Mouse (Mus musculus) limb, embryonic 10.5 days (tissue): Measurements from ENCODE around the gene Nell2. TPM values are rescaled to one million over a fixed set of nuclear protein-coding genes. Genes with fewer than 3 reads are reported as not detected.
A peak's percentile ranks its signal among the peaks of the same experiment; 100 is the strongest.
"Not testable (repeated sequence)": the region's sequence is repeated elsewhere in the genome, so short reads cannot be mapped to it uniquely, and the experiment has no call there.

Experiments used
- DNase-seq: peaks from one replicate; pipeline ENCODE4 v3.0.0-alpha.2; 2017; ENCODE audit warnings: low spot score
- H3K27ac ChIP-seq: fragments of 300-500 bp; sonication (generic); 2 replicates; pipeline ENCODE4 v1.5.1; 2016; ENCODE audit warnings: mild to moderate bottlenecking
- H3K27me3 ChIP-seq: fragments of 300-500 bp; sonication (generic); 2 replicates; pipeline ENCODE4 v1.6.1; 2016; ENCODE audit warnings: low read depth, mild to moderate bottlenecking; ENCODE audit not compliant: poor library complexity, severe bottlenecking
- H3K36me3 ChIP-seq: fragments of 300-500 bp; sonication (generic); 2 replicates; pipeline ENCODE4 v1.6.1; 2016; ENCODE audit warnings: mild to moderate bottlenecking, moderate library complexity
- H3K4me1 ChIP-seq: fragments of 300-500 bp; sonication (generic); 2 replicates; pipeline ENCODE4 v1.6.1; 2016
- H3K4me3 ChIP-seq: fragments of 300-500 bp; sonication (generic); 2 replicates; pipeline ENCODE4 v1.5.1; 2016; ENCODE audit warnings: mild to moderate bottlenecking, moderate library complexity
- H3K9me3 ChIP-seq: fragments of 300-500 bp; sonication (generic); replicated peaks from 2 replicates; pipeline ENCODE4 v1.6.1; 2016; ENCODE audit warnings: mild to moderate bottlenecking
- WGBS: fragments of 180-500 bp; shearing (Covaris S2); methylation state at CpG from one replicate; pipeline ENCODE4 v1.1.7; 2016; 5-methylcytosine and 5-hydroxymethylcytosine counted together
- polyA plus RNA-seq: library from polyadenylated mRNA; unstranded; fragments of >200 nt; fragmentation: Nextera tagmentation; extraction: Ambion mirVana; gene quantifications from 2 replicates; pipeline ENCODE4 v1.2.1, GENCODE M21; 2016

Gene Nell2
- polyA plus RNA-seq, 1 experiment from 2014 or later = 4.1 TPM

DNA sequence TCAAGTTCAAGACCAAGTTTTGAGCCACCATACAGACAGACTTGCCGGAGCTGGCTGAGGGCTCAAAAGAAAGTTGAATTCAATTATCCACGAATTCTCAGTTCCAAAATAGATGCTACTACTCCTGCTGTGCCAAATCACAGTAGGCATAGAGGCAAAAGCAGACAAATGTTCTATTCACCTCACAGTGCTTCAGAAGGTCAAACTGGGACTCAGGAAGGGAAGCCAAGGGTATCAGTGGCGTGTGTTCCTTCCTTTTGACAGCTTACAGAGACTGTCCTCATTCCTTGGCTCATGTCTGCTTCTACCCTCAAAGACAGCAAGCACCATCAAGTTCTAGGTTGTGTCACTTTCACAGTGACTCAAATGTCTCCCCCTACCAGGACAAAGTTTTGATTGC, 10.2 kb downstream of the Nell2 start:
- no peaks in the 10 kb centered on the region for H3K4me1 ChIP-seq
- no peak overlapping the region for H3K27ac ChIP-seq
- H3K27me3 ChIP-seq = no peaks in the 10 kb centered on the region
- no peak for DNase-seq
- no peaks in the 10 kb centered on the region for H3K9me3 ChIP-seq
- no peak overlapping the region for H3K4me3 ChIP-seq
- no peaks in the 10 kb centered on the region for H3K36me3 ChIP-seq
- 76% methylated on average over 3 of the region's 3 CpGs for WGBS

DNA sequence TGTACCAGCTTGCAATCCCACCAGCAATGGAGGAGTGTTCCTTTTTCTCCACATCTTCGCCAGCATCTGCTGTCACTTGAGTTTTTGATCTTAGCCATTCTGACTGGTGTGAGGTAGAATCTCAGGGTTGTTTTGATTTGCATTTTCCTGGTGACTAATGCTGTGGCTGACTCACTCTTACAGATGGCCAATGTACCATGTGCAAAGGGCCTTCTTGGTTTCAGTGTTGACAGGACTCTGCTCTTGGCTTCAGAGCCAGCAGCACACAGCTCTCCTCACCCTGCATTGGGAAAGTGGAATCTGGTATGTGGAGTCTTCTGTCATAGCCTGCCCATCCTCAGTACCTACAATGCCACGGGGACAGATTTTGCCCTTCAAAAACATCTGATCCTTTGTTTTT, 15.1 kb downstream of the Nell2 start:
- H3K27ac ChIP-seq, H3K36me3 ChIP-seq, H3K27me3 ChIP-seq, H3K4me3 ChIP-seq, H3K9me3 ChIP-seq, DNase-seq, H3K4me1 ChIP-seq: not testable (repeated sequence)
- WGBS = 83% methylated on average over 2 of the region's 2 CpGs

GRCm38 (mm10) chr15:95495666-95496065, 32.7 kb downstream of the Nell2 start:
- Histone ChIP-seq H3K4me3 (no peak overlapping the region), H3K9me3 (no peaks in the 10 kb centered on the region), H3K27me3 (no peaks in the 10 kb centered on the region), H3K4me1 (no peaks in the 10 kb centered on the region), H3K27ac (no peak overlapping the region), H3K36me3 (no peaks in the 10 kb centered on the region)
- WGBS = 88% methylated on average over 4 of the region's 4 CpGs
- no peak for DNase-seq

GRCm38 (mm10) chr15:95495193-95495592, 33.2 kb downstream of the Nell2 start:
- H3K36me3 ChIP-seq = no peaks in the 10 kb centered on the region
- 95% methylated on average over 8 of the region's 8 CpGs for WGBS
- no peaks in the 10 kb centered on the region for H3K9me3 ChIP-seq
- no peaks in the 10 kb centered on the region for H3K4me1 ChIP-seq
- H3K27me3 ChIP-seq = no peaks in the 10 kb centered on the region
- H3K27ac ChIP-seq = no peak overlapping the region
- DNase-seq = no peak
- no peak overlapping the region for H3K4me3 ChIP-seq

- Histone ChIP-seq H3K36me3 (no peaks in the 10 kb centered on the region), H3K4me1 (peaks cover 2% of the 10 kb centered on the region; the same call in 1 of the 2 replicates), H3K4me3 (no peak overlapping the region), H3K27me3 (no peaks in the 10 kb centered on the region), H3K27ac (no peak overlapping the region), H3K9me3 (no peaks in the 10 kb centered on the region)
- DNase-seq = no peak
- 77% methylated on average over 5 of the region's 5 CpGs for WGBS
These were observed 36.2 kb downstream of the Nell2 start for GRCm38 (mm10) chr15:95492201-95492600.

GRCm38 (mm10) chr15:95489174-95489573, 39.2 kb downstream of the Nell2 start:
- Histone ChIP-seq H3K27me3 (no peaks in the 10 kb centered on the region), H3K4me1 (peaks cover 8% of the 10 kb centered on the region; the same call in 1 of the 2 replicates), H3K36me3 (no peaks in the 10 kb centered on the region), H3K27ac (no peak overlapping the region), H3K4me3 (no peak overlapping the region), H3K9me3 (no peaks in the 10 kb centered on the region)
- WGBS = 79% methylated on average over 4 of the region's 4 CpGs
- no peak for DNase-seq

GRCm38 (mm10) chr15:95487961-95488360, 40.4 kb downstream of the Nell2 start:
- Histone ChIP-seq H3K27ac (no peak overlapping the region), H3K4me1 (peaks cover 8% of the 10 kb centered on the region; the same call in 1 of the 2 replicates), H3K36me3 (no peaks in the 10 kb centered on the region), H3K4me3 (no peak overlapping the region), H3K27me3 (no peaks in the 10 kb centered on the region), H3K9me3 (no peaks in the 10 kb centered on the region)
- no peak for DNase-seq
- 92% methylated on average over 5 of the region's 5 CpGs for WGBS

GRCm38 (mm10) chr15:95482002-95482401, 46.4 kb downstream of the Nell2 start:
- H3K27ac ChIP-seq = no peak overlapping the region
- WGBS = 84% methylated on average over 9 of the region's 9 CpGs
- H3K9me3 ChIP-seq = no peaks in the 10 kb centered on the region
- H3K4me1 ChIP-seq = peaks cover 6% of the 10 kb centered on the region; the same call in 1 of the 2 replicates
- no peaks in the 10 kb centered on the region for H3K27me3 ChIP-seq
- no peak overlapping the region for H3K4me3 ChIP-seq
- H3K36me3 ChIP-seq = no peaks in the 10 kb centered on the region
- DNase-seq = no peak

DNA sequence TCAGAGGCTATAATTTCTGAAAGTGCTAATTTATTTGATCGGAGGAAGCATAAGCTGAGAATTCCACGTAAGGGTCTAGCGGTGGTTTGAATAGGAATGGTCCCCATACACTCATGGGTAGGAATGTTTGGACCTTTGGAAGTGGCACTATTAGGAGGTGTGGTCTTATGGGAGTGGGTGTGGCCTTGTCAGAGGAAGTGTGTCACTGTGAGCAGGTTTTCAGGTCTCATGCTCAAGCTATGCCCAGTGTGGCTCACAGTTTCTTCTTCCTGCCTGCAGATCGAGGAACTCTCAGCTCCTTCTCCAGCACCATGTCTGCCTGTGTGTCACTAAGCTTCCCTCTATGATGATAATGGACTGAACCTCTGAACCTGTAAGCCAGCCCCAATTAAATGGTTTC, 46.8 kb downstream of the Nell2 start:
- no peak for DNase-seq
- WGBS = 93% methylated on average over 4 of the region's 4 CpGs
- H3K27ac ChIP-seq = no peak overlapping the region
- no peaks in the 10 kb centered on the region for H3K9me3 ChIP-seq
- no peaks in the 10 kb centered on the region for H3K36me3 ChIP-seq
- H3K27me3 ChIP-seq = no peaks in the 10 kb centered on the region
- peaks cover 3% of the 10 kb centered on the region for H3K4me1 ChIP-seq
- no peak overlapping the region for H3K4me3 ChIP-seq

DNA sequence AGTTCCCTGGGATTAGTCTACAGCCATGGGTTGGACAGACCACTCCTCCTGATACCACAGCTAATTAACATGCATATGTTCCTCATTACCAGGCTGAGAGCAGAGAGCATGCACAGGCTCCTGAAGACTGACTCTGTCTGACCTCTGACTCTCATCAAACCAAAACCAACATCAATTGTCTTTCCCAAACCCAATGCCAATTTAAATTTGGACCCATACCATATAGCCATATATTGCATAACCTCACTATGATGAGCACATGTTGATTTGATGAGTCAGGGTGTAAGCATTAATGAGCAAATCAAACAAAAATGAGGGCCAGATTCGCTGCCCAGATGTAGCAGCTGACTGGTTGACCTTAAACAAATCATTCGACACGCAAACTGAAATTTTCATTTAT, 51.9 kb downstream of the Nell2 start:
- no peak overlapping the region for H3K27ac ChIP-seq
- no peaks in the 10 kb centered on the region for H3K9me3 ChIP-seq
- H3K27me3 ChIP-seq = no peaks in the 10 kb centered on the region
- peaks cover 14% of the 10 kb centered on the region for H3K4me1 ChIP-seq
- no peak for DNase-seq
- no peak overlapping the region for H3K4me3 ChIP-seq
- 86% methylated on average over 3 of the region's 3 CpGs for WGBS
- H3K36me3 ChIP-seq = no peaks in the 10 kb centered on the region

DNA sequence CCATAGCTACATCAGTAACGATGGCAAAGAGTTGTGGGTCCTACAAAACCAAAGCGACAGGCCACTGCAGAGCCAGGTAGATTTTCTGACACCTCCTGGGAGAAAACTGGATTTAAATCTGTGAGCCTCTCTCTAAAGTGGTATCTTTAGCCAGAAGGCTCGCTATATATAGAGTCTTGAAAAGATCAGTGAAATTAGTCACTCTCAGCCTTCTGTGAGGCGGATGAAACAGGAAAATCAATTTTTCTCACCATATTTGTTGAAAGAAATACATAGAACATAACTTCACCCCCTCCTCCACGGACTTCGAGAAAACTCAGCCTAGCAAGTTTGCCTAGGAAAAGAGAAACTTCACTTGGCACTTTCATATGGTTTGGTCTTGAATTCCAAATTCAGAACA, 54.4 kb downstream of the Nell2 start:
- no peak for DNase-seq
- Histone ChIP-seq H3K4me3 (no peak overlapping the region), H3K27ac (no peak overlapping the region), H3K36me3 (no peaks in the 10 kb centered on the region), H3K27me3 (no peaks in the 10 kb centered on the region), H3K9me3 (no peaks in the 10 kb centered on the region), H3K4me1 (peaks cover 14% of the 10 kb centered on the region)
- 92% methylated on average over 6 of the region's 6 CpGs for WGBS

GRCm38 (mm10) chr15:95467195-95467594, 61.2 kb downstream of the Nell2 start:
- WGBS = 61% methylated on average over 6 of the region's 6 CpGs
- H3K27me3 ChIP-seq = no peaks in the 10 kb centered on the region
- H3K4me1 ChIP-seq = peaks cover 7% of the 10 kb centered on the region; the same call in 1 of the 2 replicates
- H3K4me3 ChIP-seq = no peak overlapping the region
- H3K27ac ChIP-seq = peak overlapping the region; percentile 28; the same call in 1 of the 2 replicates
- H3K36me3 ChIP-seq = no peaks in the 10 kb centered on the region
- no peaks in the 10 kb centered on the region for H3K9me3 ChIP-seq
- DNase-seq = no peak

DNA sequence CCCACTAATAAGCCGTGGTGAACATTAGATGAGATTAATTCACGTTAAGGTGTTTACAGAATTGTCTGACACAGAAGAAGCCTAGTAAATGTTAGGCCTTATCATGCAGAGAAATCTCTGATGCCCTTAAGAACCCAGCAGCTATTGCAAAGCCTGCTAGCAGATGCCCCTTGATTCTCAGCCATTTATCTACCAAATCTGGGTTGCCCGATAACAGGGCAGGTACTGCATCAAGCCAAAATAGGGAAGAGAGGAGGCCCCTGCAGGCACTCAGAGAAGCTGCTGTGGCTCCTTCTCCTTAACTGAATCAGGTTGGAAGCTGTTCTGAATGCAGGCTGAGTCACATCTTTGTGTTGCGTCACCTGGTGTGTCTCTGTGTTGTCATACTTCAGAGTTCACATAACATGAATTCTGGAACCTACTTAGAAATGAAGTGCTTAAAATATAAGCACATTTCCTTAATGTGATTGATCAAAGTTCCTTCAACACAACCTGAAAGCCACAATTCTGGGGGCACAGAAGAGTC, 68.3 kb downstream of the Nell2 start:
- Histone ChIP-seq H3K27ac (no peak overlapping the region), H3K4me1 (no peaks in the 10 kb centered on the region), H3K27me3 (no peaks in the 10 kb centered on the region), H3K4me3 (no peak overlapping the region), H3K36me3 (no peaks in the 10 kb centered on the region), H3K9me3 (no peaks in the 10 kb centered on the region)
- DNase-seq = no peak
- 89% methylated on average over 4 of the region's 4 CpGs for WGBS

DNA sequence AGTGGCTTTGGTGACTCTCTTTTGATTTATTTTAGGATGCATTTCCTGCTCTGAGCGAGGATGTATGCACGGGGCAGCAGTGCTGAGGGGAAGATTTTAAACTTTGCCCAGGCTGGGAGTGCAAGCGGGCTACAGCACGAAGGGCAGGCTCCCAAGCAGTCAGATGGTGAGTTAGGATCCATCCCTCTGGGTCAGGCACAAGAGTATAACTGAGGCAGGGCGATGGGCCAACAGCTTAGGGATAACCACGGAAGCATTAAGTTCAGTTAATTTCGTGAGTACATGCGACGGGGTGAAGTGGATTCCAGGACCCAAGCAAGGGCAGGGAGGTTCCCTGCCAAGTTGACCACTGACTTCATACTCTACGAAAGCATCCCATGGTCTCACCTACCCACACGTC, 83.8 kb downstream of the Nell2 start:
- no peak overlapping the region for H3K4me3 ChIP-seq
- no peak for DNase-seq
- H3K4me1 ChIP-seq = peaks cover 15% of the 10 kb centered on the region
- H3K9me3 ChIP-seq = no peaks in the 10 kb centered on the region
- H3K27ac ChIP-seq = peak overlapping the region; percentile 15; the same call in 1 of the 2 replicates
- no peaks in the 10 kb centered on the region for H3K36me3 ChIP-seq
- 82% methylated on average over 11 of the region's 11 CpGs for WGBS
- H3K27me3 ChIP-seq = no peaks in the 10 kb centered on the region
